Mouse (Mus musculus) naive thymus-derived CD4-positive, alpha-beta T cell, adult 2 months (primary cell): ENCODE measurements around the gene Nelfe.
"Not testable (repeated sequence)": the region's sequence is repeated elsewhere in the genome, so short reads cannot be mapped to it uniquely, and the experiment has no call there.

ENCODE experiments used
- DNase-seq: peaks from one replicate; pipeline ENCODE4 v3.0.0-alpha.2; 2011; ENCODE audit warnings: low read depth

The Nelfe gene

DNA sequence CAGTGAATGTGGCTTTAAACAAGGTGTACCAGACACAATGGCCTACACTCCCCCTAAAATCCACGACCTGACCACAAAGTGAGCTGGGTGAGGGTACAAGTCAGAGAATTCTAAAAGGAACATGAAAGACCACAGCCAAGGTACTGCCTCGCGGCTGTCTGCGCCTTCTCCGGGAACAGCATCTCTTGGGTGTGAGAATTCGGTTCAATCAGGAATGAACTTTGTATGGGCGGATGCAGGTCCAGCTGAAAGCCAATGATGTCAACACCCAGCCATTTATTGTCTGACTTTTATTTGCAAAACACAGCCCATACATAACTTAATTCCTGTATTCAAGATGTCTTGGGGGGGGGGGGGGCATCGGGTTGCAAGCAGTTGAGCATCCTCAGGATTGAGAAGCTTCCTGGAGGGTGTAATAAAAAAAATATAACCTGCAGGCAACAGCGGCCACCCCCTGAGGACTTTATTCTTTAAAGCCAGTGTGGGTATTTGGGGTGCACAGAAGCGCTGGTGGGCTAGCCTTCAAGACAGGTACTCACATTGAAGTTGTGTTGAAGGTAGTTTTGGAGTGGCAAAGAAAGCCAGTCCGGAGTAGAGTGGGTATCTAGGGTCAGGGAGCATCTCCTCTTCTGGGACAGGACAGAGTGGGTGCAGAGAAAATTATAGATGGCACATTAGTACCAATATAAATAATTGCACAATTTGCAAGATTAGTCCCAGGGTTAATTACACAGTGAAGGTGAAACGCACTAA lies 43.1 kb downstream of the Nelfe start:
- DNase-seq: no peak

DNA sequence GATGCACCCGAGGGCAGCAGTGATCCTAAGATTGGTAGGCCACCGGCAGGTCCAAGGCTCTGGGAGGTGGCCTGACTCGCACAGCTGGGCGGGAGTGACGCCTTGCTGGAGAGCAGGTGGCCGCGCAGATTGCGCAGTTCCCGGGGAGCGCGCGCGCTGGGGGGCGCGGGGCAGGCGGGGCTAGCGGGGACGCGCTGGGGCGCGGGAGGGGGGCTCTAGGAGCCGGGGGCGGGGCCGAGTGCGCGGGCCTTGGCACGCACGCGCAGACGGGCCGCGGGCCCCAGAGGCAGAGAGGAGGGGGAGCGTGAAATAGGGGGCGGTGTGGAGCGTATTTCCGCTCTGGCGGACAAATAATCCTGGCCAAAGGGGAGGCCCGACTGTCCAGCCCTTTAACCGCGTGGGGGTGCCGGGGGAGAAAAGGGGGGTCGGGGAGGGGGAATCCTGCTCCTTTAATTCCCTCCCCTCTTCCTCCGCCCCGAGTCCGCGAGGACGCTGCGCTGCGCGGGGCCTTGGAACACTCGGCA lies 43.9 kb downstream of the Nelfe start:
- DNase-seq: peak; percentile 91

- DNase-seq: peak; percentile 54
These were observed 44.8 kb downstream of the Nelfe start for GRCm38 (mm10) chr17:34894801-34895530.

DNA sequence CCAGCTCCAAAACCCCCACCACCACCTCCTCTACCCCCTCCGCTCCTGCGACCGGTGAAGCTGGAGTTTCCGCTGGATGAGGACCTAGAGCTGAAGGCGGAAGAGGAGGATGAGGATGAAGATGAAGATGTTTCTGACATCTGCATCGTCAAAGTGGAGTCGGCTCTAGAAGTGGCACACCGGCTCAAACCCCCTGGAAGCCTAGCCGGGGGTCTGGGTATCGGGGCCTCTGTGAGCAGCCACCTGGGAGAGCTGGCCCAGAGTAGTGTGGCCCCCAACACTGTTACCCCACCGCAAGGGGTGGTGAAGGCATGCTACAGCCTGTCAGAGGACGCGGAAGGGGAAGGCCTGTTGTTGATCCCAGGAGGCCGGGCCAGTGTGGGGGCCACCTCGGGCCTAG lies 45.5 kb downstream of the Nelfe start:
- DNase-seq: no peak

DNA sequence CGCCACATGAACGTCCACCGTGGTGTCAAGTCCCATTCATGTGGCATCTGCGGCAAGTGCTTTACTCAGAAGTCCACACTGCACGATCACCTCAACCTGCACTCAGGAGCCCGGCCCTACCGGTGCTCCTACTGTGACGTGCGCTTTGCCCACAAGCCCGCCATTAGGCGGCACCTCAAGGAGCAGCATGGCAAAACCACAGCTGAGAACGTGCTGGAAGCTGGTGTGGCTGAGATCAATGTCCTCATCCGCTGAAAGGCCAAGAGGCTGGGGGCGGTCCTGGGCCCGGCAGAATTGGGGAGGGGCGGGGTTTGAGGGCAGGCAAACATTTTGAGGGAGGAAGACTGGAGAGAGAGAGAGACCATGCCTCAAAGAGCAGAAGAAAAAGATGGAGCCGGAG lies 46.2 kb downstream of the Nelfe start:
- peak; percentile 81 for DNase-seq

DNA sequence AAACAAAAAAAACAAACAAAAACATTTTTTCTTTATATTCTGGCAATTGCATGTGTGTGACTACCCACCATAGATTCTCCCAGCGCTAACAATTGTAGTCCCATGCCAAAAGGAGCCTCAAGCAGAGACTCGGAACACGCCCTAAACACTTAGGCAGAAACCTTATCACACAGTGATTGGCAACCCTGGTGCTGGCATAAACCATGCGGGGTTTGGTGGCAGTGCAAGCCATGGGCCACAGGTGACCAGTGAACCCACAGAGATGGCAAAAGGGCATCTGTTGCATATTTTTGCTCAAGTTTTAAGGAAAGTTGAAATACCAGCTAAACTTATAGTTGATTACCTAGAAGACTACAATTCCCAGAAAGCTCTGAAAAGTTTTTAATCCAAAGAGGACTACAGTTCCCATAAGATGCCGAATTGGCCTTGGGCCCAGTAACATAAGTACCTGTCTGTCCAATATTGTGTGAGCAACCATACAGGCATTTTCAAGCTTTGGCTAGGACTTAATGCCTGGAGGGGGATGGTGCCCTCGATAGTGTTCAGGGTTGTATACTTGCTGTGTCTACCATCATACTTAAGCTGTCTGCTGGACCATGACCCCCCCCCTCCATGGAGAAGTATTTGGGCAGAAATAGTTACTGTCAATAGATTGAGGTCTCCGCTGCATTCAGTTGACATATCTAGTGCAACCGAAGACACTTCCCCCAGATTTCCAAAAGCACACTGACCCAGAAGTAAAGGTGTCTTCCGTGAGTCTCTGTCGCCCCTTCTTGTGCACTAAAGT lies 47.4 kb downstream of the Nelfe start:
- no peak for DNase-seq

- peak; percentile 77 for DNase-seq
These were observed 48.0 kb downstream of the Nelfe start, which contains the start of the genes C2 and Ehmt2 for GRCm38 (mm10) chr17:34898160-34898586. Gene C2 (minus strand): TSS chr17:34898265. Gene Ehmt2 (plus strand): TSS chr17:34898469.

DNA sequence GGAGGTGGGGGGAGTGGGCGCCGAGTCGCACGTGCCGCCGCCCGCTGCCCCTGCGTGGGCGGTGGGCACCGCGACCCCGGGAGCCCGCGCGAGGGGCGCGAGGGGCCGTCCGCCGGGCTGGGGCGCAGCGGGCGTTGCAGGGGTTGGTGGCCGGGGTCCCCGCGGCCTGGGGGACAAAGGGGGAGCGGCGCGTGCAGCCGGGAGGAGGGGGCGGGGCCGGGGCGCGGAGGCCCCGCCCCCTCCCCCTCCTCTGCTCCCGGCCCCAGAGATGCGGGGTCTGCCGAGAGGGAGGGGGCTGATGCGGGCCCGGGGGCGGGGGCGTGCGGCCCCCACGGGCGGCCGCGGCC lies 48.5 kb downstream of the Nelfe start:
- DNase-seq: no peak

DNA sequence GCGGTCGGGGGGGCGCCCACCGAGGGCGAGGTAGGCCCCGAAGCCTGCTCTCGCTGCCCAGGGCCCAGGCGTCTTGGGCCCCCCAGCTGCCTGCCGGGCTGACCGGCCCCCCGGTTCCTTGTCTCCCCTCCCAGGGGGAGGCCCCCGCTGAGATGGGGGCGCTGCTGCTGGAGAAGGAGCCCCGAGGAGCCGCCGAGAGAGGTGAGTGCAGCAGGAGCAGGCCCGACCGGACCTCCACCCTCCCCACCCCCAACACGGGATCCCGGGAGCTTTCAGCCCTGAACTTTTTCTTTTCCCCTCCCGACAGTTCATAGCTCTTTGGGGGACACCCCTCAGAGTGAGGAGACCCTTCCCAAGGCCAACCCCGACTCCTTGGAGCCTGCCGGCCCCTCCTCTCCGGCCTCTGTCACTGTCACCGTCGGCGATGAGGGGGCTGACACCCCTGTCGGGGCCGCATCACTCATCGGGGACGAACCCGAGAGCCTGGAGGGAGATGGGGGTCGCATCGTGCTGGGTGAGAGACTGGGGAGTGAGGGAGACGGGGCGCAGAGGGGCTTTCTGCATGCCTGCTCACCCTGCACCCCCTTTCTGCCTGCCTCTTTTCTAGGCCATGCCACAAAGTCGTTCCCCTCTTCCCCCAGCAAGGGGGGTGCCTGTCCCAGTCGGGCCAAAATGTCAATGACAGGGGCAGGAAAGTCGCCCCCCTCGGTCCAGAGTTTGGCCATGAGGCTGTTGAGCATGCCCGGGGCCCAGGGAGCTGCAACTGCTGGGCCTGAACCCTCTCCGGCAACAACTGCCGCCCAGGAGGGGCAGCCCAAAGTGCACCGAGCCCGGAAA lies 49.1 kb downstream of the Nelfe start:
- DNase-seq: peak; percentile 58

DNA sequence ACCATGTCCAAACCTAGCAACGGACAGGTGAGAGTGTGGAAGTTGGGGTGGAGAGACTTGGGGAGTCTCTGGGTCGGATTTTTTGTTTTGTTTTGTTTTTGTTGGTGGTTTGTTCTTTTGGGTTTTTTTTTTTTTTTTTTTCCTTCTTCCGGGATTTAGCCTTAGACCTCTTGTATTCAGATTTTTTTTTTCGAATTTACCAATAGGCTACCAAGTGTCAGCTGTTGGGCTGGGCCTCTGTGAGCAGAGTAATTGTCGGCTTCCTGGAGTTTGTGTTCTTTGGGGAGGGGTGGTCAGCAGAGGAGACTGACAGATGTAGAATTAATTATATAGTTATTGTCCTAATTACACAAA lies 49.7 kb downstream of the Nelfe start:
- DNase-seq: no peak

DNA sequence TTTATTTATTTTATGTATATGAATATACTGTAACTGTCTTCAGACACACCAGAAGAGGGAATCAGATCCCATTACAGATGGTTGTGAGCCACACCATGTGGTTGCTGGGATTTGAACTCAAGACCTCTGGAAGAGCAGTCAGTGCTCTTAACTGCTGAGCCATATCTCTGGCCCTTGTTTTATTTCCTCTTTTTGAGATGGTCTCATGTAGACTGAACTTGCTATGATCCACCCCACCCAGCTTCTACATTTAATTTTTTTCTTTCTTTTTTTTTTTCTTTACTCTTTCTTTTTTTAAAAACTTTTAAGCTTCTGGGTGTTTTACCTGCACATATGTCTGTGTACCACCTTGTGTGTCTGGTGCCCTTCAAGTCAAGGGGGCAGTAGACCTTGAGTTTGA lies 50.6 kb downstream of the Nelfe start:
- not testable (repeated sequence) for DNase-seq

GRCm38 (mm10) chr17:34901948-34902347 lies 51.8 kb downstream of the Nelfe start:
- not testable (repeated sequence) for DNase-seq

- no peak for DNase-seq
These were observed 52.7 kb downstream of the Nelfe start for GRCm38 (mm10) chr17:34902895-34903294.
